Mouse (Mus musculus) liver, adult 2 months (tissue): ENCODE measurements at regions not wholly inside any gene's neighbourhood (a gene's known extent, or its start where the extent isn't known, plus 50 kb on each side); places are given as distances from the start of the nearest gene placed in this dataset.

ENCODE experiments used
- DNase-seq: peaks from one replicate; pipeline ENCODE4 v3.0.0-alpha.2; 2011; ENCODE audit warnings: low read depth, low spot score; ENCODE audit errors: extremely low read depth
- H3K27ac ChIP-seq: fragments of 200-500 bp; replicated peaks from 2 replicates; pipeline ENCODE4 v1.5.1; 2012; ENCODE audit warnings: low read depth, mild to moderate bottlenecking, control low read depth, inconsistent platforms, low read length; ENCODE audit not compliant: insufficient read depth
- H3K27me3 ChIP-seq: fragments of 200-500 bp; 2 replicates; pipeline ENCODE4 v1.6.1; 2012; ENCODE audit warnings: mild to moderate bottlenecking, moderate library complexity, low read length, inconsistent platforms; ENCODE audit not compliant: control insufficient read depth, insufficient read depth
- H3K36me3 ChIP-seq: fragments of 200-500 bp; 2 replicates; pipeline ENCODE4 v1.6.1; 2012; ENCODE audit warnings: low read length, inconsistent platforms; ENCODE audit not compliant: control insufficient read depth, insufficient read depth
- H3K4me1 ChIP-seq: fragments of 200-500 bp; 2 replicates; pipeline ENCODE4 v1.6.1; 2011; ENCODE audit warnings: low read length; ENCODE audit not compliant: control insufficient read depth, insufficient read depth
- H3K4me3 ChIP-seq: fragments of 200-500 bp; 2 replicates; pipeline ENCODE4 v1.5.1; 2011; ENCODE audit warnings: low read depth, mild to moderate bottlenecking, control low read depth, low read length, moderate library complexity; ENCODE audit not compliant: insufficient read depth
- H3K79me2 ChIP-seq: fragments of 200-500 bp; 2 replicates; pipeline ENCODE4 v1.6.1; 2012; ENCODE audit warnings: inconsistent platforms, mild to moderate bottlenecking, low read length, moderate library complexity; ENCODE audit not compliant: control insufficient read depth, insufficient read depth
- H3K9ac ChIP-seq: fragments of 200-500 bp; 2 replicates; pipeline ENCODE4 v1.6.1; 2012; ENCODE audit warnings: low read depth, mild to moderate bottlenecking, control low read depth, inconsistent platforms, low read length
- CTCF ChIP-seq: fragments of 200-500 bp; IDR thresholded peaks from 2 replicates; pipeline ENCODE4 v1.5.1; 2011; ENCODE audit warnings: low read depth, low read length, control low read depth
- POLR2A ChIP-seq: fragments of 200-500 bp; IDR thresholded peaks from 2 replicates; pipeline ENCODE4 v1.6.1; 2011; ENCODE audit warnings: low read length, control low read depth; ENCODE audit not compliant: insufficient read depth; ENCODE audit errors: extremely low read depth
- WGBS: fragments of 180-500 bp; shearing (Covaris S2); methylation state at CpG from one replicate; pipeline ENCODE4 v1.1.7; 2018; 5-methylcytosine and 5-hydroxymethylcytosine counted together

- 67% methylated on average over 2 of the region's 2 CpGs for WGBS
- Histone ChIP-seq H3K36me3 (no peaks in the 10 kb centered on the region), H3K4me3 (no peak overlapping the region), H3K27me3 (no peaks in the 10 kb centered on the region), H3K27ac (no peak overlapping the region), H3K4me1 (no peaks in the 10 kb centered on the region), H3K79me2 (no peaks in the 10 kb centered on the region), H3K9ac (no peak overlapping the region)
- DNase-seq: no peak
- no peak for TF ChIP-seq POLR2A
- no peak for TF ChIP-seq CTCF
These were observed 86.5 kb upstream of the Adam6b start for GRCm38 (mm10) chr12:113402823-113403222.

- Histone ChIP-seq H3K9ac (no peak overlapping the region), H3K4me1 (no peaks in the 10 kb centered on the region), H3K4me3 (no peak overlapping the region), H3K36me3 (no peaks in the 10 kb centered on the region), H3K27me3 (no peaks in the 10 kb centered on the region), H3K27ac (no peak overlapping the region), H3K79me2 (no peaks in the 10 kb centered on the region)
- DNase-seq: no peak
- WGBS: 71% methylated on average over 5 of the region's 5 CpGs
- TF ChIP-seq POLR2A (no peak), CTCF (no peak)
These were observed 78.2 kb upstream of the Adam6b start for GRCm38 (mm10) chr12:113411113-113411512.

GRCm38 (mm10) chr12:113413996-113414395, 75.3 kb upstream of the Adam6b start:
- Histone ChIP-seq H3K36me3 (no peaks in the 10 kb centered on the region), H3K4me3 (no peak overlapping the region), H3K4me1 (no peaks in the 10 kb centered on the region), H3K27me3 (no peaks in the 10 kb centered on the region), H3K27ac (no peak overlapping the region), H3K9ac (no peak overlapping the region), H3K79me2 (no peaks in the 10 kb centered on the region)
- TF ChIP-seq POLR2A (no peak), CTCF (no peak)
- WGBS: 49% methylated on average over 1 of the region's 1 CpGs
- no peak for DNase-seq

- Histone ChIP-seq H3K27me3 (no peaks in the 10 kb centered on the region), H3K27ac (no peak overlapping the region), H3K4me1 (no peaks in the 10 kb centered on the region), H3K4me3 (no peak overlapping the region), H3K79me2 (no peaks in the 10 kb centered on the region), H3K9ac (no peak overlapping the region), H3K36me3 (no peaks in the 10 kb centered on the region)
- 61% methylated on average over 1 of the region's 1 CpGs for WGBS
- TF ChIP-seq POLR2A (no peak), CTCF (no peak)
- DNase-seq: no peak
These were observed 71.8 kb upstream of the Adam6b start for GRCm38 (mm10) chr12:113417521-113417920.

GRCm38 (mm10) chr12:113418731-113419402, 70.4 kb upstream of the Adam6b start:
- H3K36me3 ChIP-seq: no peaks in the 10 kb centered on the region
- no peaks in the 10 kb centered on the region for H3K27me3 ChIP-seq
- 78% methylated on average over 5 of the region's 5 CpGs for WGBS
- no peak for DNase-seq
- H3K9ac ChIP-seq: no peak overlapping the region
- H3K4me3 ChIP-seq: no peak overlapping the region
- no peaks in the 10 kb centered on the region for H3K79me2 ChIP-seq
- H3K4me1 ChIP-seq: no peaks in the 10 kb centered on the region
- no peak for TF ChIP-seq CTCF
- TF ChIP-seq POLR2A: no peak
- no peak overlapping the region for H3K27ac ChIP-seq

GRCm38 (mm10) chr12:113420721-113421305, 68.5 kb upstream of the Adam6b start:
- Histone ChIP-seq H3K4me1 (no peaks in the 10 kb centered on the region), H3K36me3 (no peaks in the 10 kb centered on the region), H3K9ac (no peak overlapping the region), H3K27ac (no peak overlapping the region), H3K4me3 (no peak overlapping the region), H3K79me2 (no peaks in the 10 kb centered on the region), H3K27me3 (no peaks in the 10 kb centered on the region; the same call in 1 of the 2 replicates)
- no peak for TF ChIP-seq POLR2A
- TF ChIP-seq CTCF: no peak
- WGBS: 77% methylated on average over 9 of the region's 9 CpGs
- no peak for DNase-seq
